In the genomic region with DNA sequence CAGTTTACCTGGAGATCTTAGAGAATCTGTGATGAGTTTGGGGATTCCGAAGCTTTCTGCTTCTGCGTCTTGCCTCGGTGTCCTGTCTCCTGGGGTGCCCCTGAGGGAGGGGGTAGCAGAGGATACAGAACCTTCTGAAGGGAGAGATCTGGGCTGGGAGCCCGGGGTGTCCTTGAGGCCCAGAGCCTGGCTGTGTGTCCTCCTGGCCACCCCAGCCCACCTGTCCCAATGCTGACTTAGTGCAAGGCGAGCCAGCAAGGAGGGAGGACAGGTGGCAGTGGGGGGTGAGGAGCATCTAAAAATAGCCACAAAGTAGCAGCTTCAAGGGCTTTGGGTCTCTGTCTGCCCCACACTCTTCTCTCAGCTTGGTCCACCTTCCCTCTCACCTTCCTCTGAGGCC, we compare ENCODE assay signal across 26 mouse cellular contexts. TPM values are rescaled to one million over a fixed set of nuclear protein-coding genes. Genes with fewer than 3 reads are reported as not detected.
A peak's percentile ranks its signal among the peaks of the same experiment; 100 is the strongest.
DNase-seq lines count a peak whose midpoint lies in the region; ATAC-seq and TF ChIP-seq lines count a peak whose summit lies in the region.
"Had no signal": no experiment of that assay in that cellular context is flagged by ENCODE, and none has a peak within 500 bp of the region (broad histone marks: within the 10 kb centered on the region; RNA-seq: fewer than 3 reads in every experiment).

No protein-coding gene starts in this region.

- no peaks in the 10 kb centered on the region for H3K9me3 ChIP-seq in heart, embryonic 11.5 days (replicated peaks; ENCODE audit: control insufficient read depth, low read length)
- H3K9me3 ChIP-seq in heart, embryonic 15.5 days (replicated peaks), result no peaks in the 10 kb centered on the region
- H3K9me3 ChIP-seq: midbrain, embryonic 15.5 days; stomach, embryonic 15.5 days had no signal

- no peak for ATAC-seq in heart, embryonic 11.5 days (replicated peaks; ENCODE audit: insufficient number of reproducible peaks, low FRiP score, low TSS enrichment)
- no peak for ATAC-seq in heart, embryonic 15.5 days (replicated peaks; ENCODE audit: insufficient number of reproducible peaks, insufficient read depth, low FRiP score, low read depth)
- ATAC-seq in megakaryocyte, adult 5-6 weeks (ENCODE audit: poor library complexity, severe bottlenecking), result no peak
- ATAC-seq: forebrain, embryonic 14.5 days; midbrain, embryonic 15.5 days had no signal

- DNase-seq in heart, adult 2 months, result peak in 1 of 2 experiments; percentile 47
- DNase-seq in heart, postnatal 25 days (ENCODE audit: low spot score), result no peak
- peak; percentile 89 for DNase-seq in skeletal muscle tissue, adult 2 months (ENCODE audit: low read depth, low spot score)
- no peak for DNase-seq in layer of hippocampus, postnatal 10 days (ENCODE audit: low spot score in 2 of 2)
- DNase-seq: adrenal gland, postnatal 10 days; cerebellum, adult 9-11 months; kidney, adult 9 months; kidney, postnatal 25 days; left cerebral cortex, postnatal 4 days; lung, adult 18-20 months; lung, postnatal 14 days; right cerebral cortex, postnatal 25 days; thymus, adult 18-20 months had no signal

- intact Hi-C loops in heart, adult 2 months (cut with DNase I), result no loop called here
- intact Hi-C loops in heart, postnatal 25 days (cut with DNase I), result no loop called here

- no peaks in the 10 kb centered on the region for H3K27me3 ChIP-seq in heart, adult 2 months (ENCODE audit: control insufficient read depth, insufficient read depth, low read length)
- peaks cover 5% of the 10 kb centered on the region; the same call in 1 of the 2 replicates for H3K27me3 ChIP-seq in heart, embryonic 11.5 days (ENCODE audit: control insufficient read depth, insufficient read depth, low read length)
- no peaks in the 10 kb centered on the region for H3K27me3 ChIP-seq in heart, embryonic 15.5 days
- H3K27me3 ChIP-seq: stomach, embryonic 15.5 days had no signal

- peak overlapping the region; percentile 91 for H3K27ac ChIP-seq in heart, adult 2 months
- H3K27ac ChIP-seq in heart, embryonic 11.5 days (ENCODE audit: low read depth, low read length), result 0 out of 2 replicates have a peak overlapping the region, but pooled peaks have one; percentile 22
- peak overlapping the region; percentile 97 for H3K27ac ChIP-seq in heart, embryonic 15.5 days
- H3K27ac ChIP-seq: hindbrain, embryonic 14.5 days; left cerebral cortex, adult 2 months; midbrain, embryonic 15.5 days; stomach, embryonic 15.5 days had no signal

- WGBS in heart, adult 2 months, result 51% methylated on average over 5 of the region's 5 CpGs
- 75% methylated on average over 5 of the region's 5 CpGs for WGBS in heart, embryonic 11.5 days (ENCODE audit: insufficient replicate concordance)
- WGBS in heart, embryonic 15.5 days, result 62% methylated on average over 5 of the region's 5 CpGs

- TF ChIP-seq CTCF in heart, adult 2 months (IDR thresholded peaks at IDR 0.05), result no peak

- H3K9ac ChIP-seq in heart, adult 2 months (ENCODE audit: low read depth, low read length), result peak overlapping the region; percentile 87
- no peak overlapping the region for H3K9ac ChIP-seq in heart, embryonic 11.5 days (ENCODE audit: low read depth, low read length)
- H3K9ac ChIP-seq in heart, embryonic 15.5 days, result peak overlapping the region; percentile 59
- H3K9ac ChIP-seq: hindbrain, embryonic 14.5 days; midbrain, embryonic 15.5 days; stomach, embryonic 15.5 days had no signal

- no peak overlapping the region for H3K4me2 ChIP-seq in heart, embryonic 11.5 days
- H3K4me2 ChIP-seq in heart, embryonic 15.5 days, result peak overlapping the region; percentile 56
- H3K4me2 ChIP-seq: hindbrain, embryonic 14.5 days; liver, embryonic 11.5 days; midbrain, embryonic 15.5 days; stomach, embryonic 15.5 days had no signal

- no peaks in the 10 kb centered on the region for H3K36me3 ChIP-seq in heart, adult 2 months (ENCODE audit: control insufficient read depth, insufficient read depth, low read length)
- H3K36me3 ChIP-seq in heart, embryonic 11.5 days (ENCODE audit: control insufficient read depth, insufficient read depth, low read length), result no peaks in the 10 kb centered on the region
- H3K36me3 ChIP-seq in heart, embryonic 15.5 days, result peaks cover 12% of the 10 kb centered on the region; the same call in 1 of the 2 replicates
- H3K36me3 ChIP-seq: midbrain, embryonic 15.5 days; stomach, embryonic 15.5 days had no signal

- H3K4me3 ChIP-seq in heart, adult 2 months, result peak overlapping the region; percentile 55
- H3K4me3 ChIP-seq in heart, embryonic 11.5 days (ENCODE audit: low read depth, low read length), result 0 out of 2 replicates have a peak overlapping the region, but pooled peaks have one; percentile 5
- H3K4me3 ChIP-seq in heart, embryonic 15.5 days, result peak overlapping the region; percentile 51
- H3K4me3 ChIP-seq: erythroblast, embryonic 14.5 days; left cerebral cortex, adult 2 months; midbrain, embryonic 15.5 days; stomach, embryonic 15.5 days had no signal

- no peak for TF ChIP-seq EP300 in heart, adult 2 months (IDR thresholded peaks at IDR 0.05; ENCODE audit: insufficient read depth, low read depth, low read length)

- no peak for TF ChIP-seq POLR2A in heart, adult 2 months (IDR thresholded peaks at IDR 0.05; ENCODE audit: insufficient read depth, low read depth, low read length)

- H3K4me1 ChIP-seq in heart, adult 2 months (ENCODE audit: control insufficient read depth, insufficient read depth, low read length), result peaks cover 2% of the 10 kb centered on the region; the same call in 1 of the 2 replicates
- peaks cover 23% of the 10 kb centered on the region for H3K4me1 ChIP-seq in heart, embryonic 11.5 days (ENCODE audit: control insufficient read depth, insufficient read depth, low read length)
- peaks cover 35% of the 10 kb centered on the region for H3K4me1 ChIP-seq in heart, embryonic 15.5 days (replicated peaks)
- H3K4me1 ChIP-seq: midbrain, embryonic 15.5 days had no signal

- no peaks in the 10 kb centered on the region for H3K79me2 ChIP-seq in heart, adult 2 months (replicated peaks; ENCODE audit: control insufficient read depth, insufficient read depth, low read length)

RNA-seq across cellular contexts. Expression of a gene that starts 7.2 kb away (rescaled TPM):
- total RNA-seq in heart, adult 2 months (2021), result 1,000 to 10,000 TPM; 3,482 to 3,985 TPM
- 7,008 and 7,255 TPM in 2 replicates for polyA plus RNA-seq in heart, adult 2 months (2012; rRNA removed)
- 1,000 to 10,000 TPM; 4,463 to 5,048 TPM for total RNA-seq in heart, postnatal 25 days (2021)
- 11.0 and 13.3 TPM in 2 replicates for polyA plus RNA-seq in heart, embryonic 11.5 days (2014; fragmentation: Nextera tagmentation; extraction: Ambion mirVana)
- 1,612 and 2,052 TPM in 2 replicates for polyA plus RNA-seq in heart, embryonic 15.5 days (2015; fragmentation: Nextera tagmentation; extraction: Ambion mirVana)
- under 1 TPM in 1 of 2 experiments, not detected in 1; 0.27 TPM for total RNA-seq in layer of hippocampus, postnatal 10 days (2021)
- 0.14 and 0.18 TPM in 2 replicates for total RNA-seq in megakaryocyte, adult 5-6 weeks (2015)
- total RNA-seq in megakaryocyte, adult 5-6 weeks (2017), result 0.26 and 0.45 TPM in 2 replicates
- total RNA-seq: left cerebral cortex, adult 2 months; left cerebral cortex, postnatal 4 days; megakaryocyte-erythroid progenitor cell, adult 5-6 weeks; neutrophil, adult 5-6 weeks had no signal
- polyA plus RNA-seq: cortical plate, adult 2 months; erythroblast, embryonic 14.5 days; forebrain, embryonic 14.5 days; hindbrain, embryonic 14.5 days; midbrain, embryonic 15.5 days had no signal

RNA-seq across cellular contexts. Expression of a gene that starts 7.9 kb away (rescaled TPM):
- under 1 TPM; 0.21 to 0.25 TPM for total RNA-seq in heart, adult 2 months (2021)
- 0.29 and 0.59 TPM in 2 replicates for polyA plus RNA-seq in heart, adult 2 months (2012; rRNA removed)
- total RNA-seq in heart, postnatal 25 days (2021), result under 1 TPM; 0.23 to 0.31 TPM
- polyA plus RNA-seq in heart, embryonic 11.5 days (2014; fragmentation: Nextera tagmentation; extraction: Ambion mirVana), result 2.2 and 3.7 TPM in 2 replicates
- 3.0 and 4.3 TPM in 2 replicates for polyA plus RNA-seq in heart, embryonic 15.5 days (2015; fragmentation: Nextera tagmentation; extraction: Ambion mirVana)
- 1 to 10 TPM; 1.7 to 1.8 TPM for total RNA-seq in layer of hippocampus, postnatal 10 days (2021)
- total RNA-seq in megakaryocyte, adult 5-6 weeks (2015), result 0.09 TPM in 1 of 2 replicates, not detected in the other
- not detected in 2 replicates for total RNA-seq in megakaryocyte, adult 5-6 weeks (2017)
- total RNA-seq: megakaryocyte-erythroid progenitor cell, adult 5-6 weeks had no signal
- polyA plus RNA-seq: erythroblast, embryonic 14.5 days had no signal

RNA-seq across cellular contexts. Expression of a gene that starts 30.0 kb away (rescaled TPM):
- 10 to 100 TPM; 10.9 to 11.6 TPM for total RNA-seq in heart, adult 2 months (2021)
- 22.6 and 24.8 TPM in 2 replicates for polyA plus RNA-seq in heart, adult 2 months (2012; rRNA removed)
- total RNA-seq in heart, postnatal 25 days (2021), result 10 to 100 TPM; 10.8 to 12.6 TPM
- polyA plus RNA-seq in heart, embryonic 11.5 days (2014; fragmentation: Nextera tagmentation; extraction: Ambion mirVana), result 6.1 and 6.6 TPM in 2 replicates
- polyA plus RNA-seq in heart, embryonic 15.5 days (2015; fragmentation: Nextera tagmentation; extraction: Ambion mirVana), result 8.9 and 11.3 TPM in 2 replicates
- 10 to 100 TPM; 33.8 to 33.9 TPM for total RNA-seq in layer of hippocampus, postnatal 10 days (2021)
- 4.9 and 5.7 TPM in 2 replicates for total RNA-seq in megakaryocyte, adult 5-6 weeks (2015)
- 12.6 and 19.2 TPM in 2 replicates for total RNA-seq in megakaryocyte, adult 5-6 weeks (2017)

RNA-seq across cellular contexts. Expression of a gene that starts 46.8 kb away (rescaled TPM):
- 10 to 100 TPM; 22.4 to 27.2 TPM for total RNA-seq in heart, adult 2 months (2021)
- polyA plus RNA-seq in heart, adult 2 months (2012; rRNA removed), result 11.1 and 11.8 TPM in 2 replicates
- total RNA-seq in heart, postnatal 25 days (2021), result 10 to 100 TPM; 22.3 to 24.3 TPM
- 8.0 and 9.7 TPM in 2 replicates for polyA plus RNA-seq in heart, embryonic 11.5 days (2014; fragmentation: Nextera tagmentation; extraction: Ambion mirVana)
- polyA plus RNA-seq in heart, embryonic 15.5 days (2015; fragmentation: Nextera tagmentation; extraction: Ambion mirVana), result 7.6 and 8.5 TPM in 2 replicates
- 100 to 1,000 TPM; 115 to 132 TPM for total RNA-seq in layer of hippocampus, postnatal 10 days (2021)
- 11.4 and 14.7 TPM in 2 replicates for total RNA-seq in megakaryocyte, adult 5-6 weeks (2015)
- total RNA-seq in megakaryocyte, adult 5-6 weeks (2017), result 6.4 and 9.4 TPM in 2 replicates

RNA-seq across cellular contexts. Expression of a gene that starts 51.3 kb away (rescaled TPM):
- total RNA-seq in heart, adult 2 months (2021), result 1 to 10 TPM in 1 of 2 experiments, under 1 TPM in 1; 0.80 to 1.2 TPM
- 1.5 and 1.7 TPM in 2 replicates for polyA plus RNA-seq in heart, adult 2 months (2012; rRNA removed)
- total RNA-seq in heart, postnatal 25 days (2021), result 1 to 10 TPM; 1.2 to 1.3 TPM
- polyA plus RNA-seq in heart, embryonic 11.5 days (2014; fragmentation: Nextera tagmentation; extraction: Ambion mirVana), result 2.2 and 2.7 TPM in 2 replicates
- polyA plus RNA-seq in heart, embryonic 15.5 days (2015; fragmentation: Nextera tagmentation; extraction: Ambion mirVana), result 0.91 and 1.1 TPM in 2 replicates
- total RNA-seq in layer of hippocampus, postnatal 10 days (2021), result 1 to 10 TPM in 1 of 2 experiments, under 1 TPM in 1; 0.69 to 1.1 TPM
- 0.09 and 0.14 TPM in 2 replicates for total RNA-seq in megakaryocyte, adult 5-6 weeks (2015)
- total RNA-seq in megakaryocyte, adult 5-6 weeks (2017), result 0.28 and 0.62 TPM in 2 replicates
- total RNA-seq: neutrophil, adult 5-6 weeks had no signal

Comparison
In these comparisons a context has a peak if more than half of its experiments do, and no peak if none do; other contexts are left out.
1. H3K27ac ChIP-seq: peak in every context shown above with its lines; median percentile 97 in heart, embryonic 15.5 days; 91 in heart, adult 2 months; 22 in heart, embryonic 11.5 days.
2. H3K4me3 ChIP-seq: peak in every context shown above with its lines; median percentile 55 in heart, adult 2 months; 51 in heart, embryonic 15.5 days; 5 in heart, embryonic 11.5 days.
3. RNA of a gene that starts 7.2 kb away (total RNA-seq): 4,463 to 5,048 TPM in heart, postnatal 25 days and 3,482 to 3,985 TPM in heart, adult 2 months; 0.27 TPM in layer of hippocampus, postnatal 10 days and 0.14 to 0.45 TPM in megakaryocyte, adult 5-6 weeks; every median in the first group is over 1,000 times any median in the second.